Mouse (Mus musculus) limb, embryonic 12.5 days (tissue): ENCODE results near the gene Vtn. TPM values are rescaled to one million over a fixed set of nuclear protein-coding genes. Genes with fewer than 3 reads are reported as not detected.

ENCODE experiments used
- ATAC-seq: fragments of 200-750 bp; cut with Nextera tagmentation; 2 replicates; pipeline ENCODE4 v1.8.0; 2017; ENCODE audit warnings: low read depth, moderate TSS enrichment; ENCODE audit not compliant: insufficient number of reproducible peaks, insufficient read depth, low FRiP score, low TSS enrichment
- H3K27ac ChIP-seq: fragments of 300-500 bp; sonication (generic); 2 replicates; pipeline ENCODE4 v1.5.1; 2016; ENCODE audit warnings: mild to moderate bottlenecking, moderate library complexity
- H3K27me3 ChIP-seq: fragments of 300-500 bp; sonication (generic); 2 replicates; pipeline ENCODE4 v1.6.1; 2016; ENCODE audit warnings: mild to moderate bottlenecking, moderate library complexity
- H3K36me3 ChIP-seq: fragments of 300-500 bp; sonication (generic); 2 replicates; pipeline ENCODE4 v1.6.1; 2016; ENCODE audit warnings: mild to moderate bottlenecking, moderate library complexity
- H3K4me1 ChIP-seq: fragments of 300-500 bp; sonication (generic); replicated peaks from 2 replicates; pipeline ENCODE4 v1.6.1; 2016
- H3K4me2 ChIP-seq: fragments of 300-500 bp; sonication (generic); 2 replicates; pipeline ENCODE4 v1.6.1; 2016; ENCODE audit warnings: mild to moderate bottlenecking, moderate library complexity
- H3K4me3 ChIP-seq: fragments of 300-500 bp; sonication (generic); replicated peaks from 2 replicates; pipeline ENCODE4 v1.5.1; 2016; ENCODE audit warnings: mild to moderate bottlenecking
- H3K9ac ChIP-seq: fragments of 300-500 bp; sonication (generic); replicated peaks from 2 replicates; pipeline ENCODE4 v1.6.1; 2016; ENCODE audit warnings: mild to moderate bottlenecking, moderate library complexity
- H3K9me3 ChIP-seq: fragments of 300-500 bp; sonication (generic); 2 replicates; pipeline ENCODE4 v1.6.1; 2016; ENCODE audit warnings: mild to moderate bottlenecking, moderate library complexity
- WGBS: fragments of 180-500 bp; shearing (Covaris S2); methylation state at CpG from one replicate; pipeline ENCODE4 v1.1.7; 2016; 5-methylcytosine and 5-hydroxymethylcytosine counted together
- polyA plus RNA-seq: library from polyadenylated mRNA; unstranded; fragments of >200 nt; fragmentation: Nextera tagmentation; extraction: Ambion mirVana; gene quantifications from 2 replicates; pipeline ENCODE4 v1.2.1, GENCODE M21; 2016

The Vtn gene
- polyA plus RNA-seq, 1 experiment from 2014 or later, result 0.26 TPM

- Histone ChIP-seq H3K27me3 (peaks cover 72% of the 10 kb centered on the region), H3K9me3 (no peaks in the 10 kb centered on the region), H3K36me3 (no peaks in the 10 kb centered on the region), H3K4me3 (peak within 1 kb of the TSS; percentile 57), H3K4me2 (peak within 1 kb of the TSS; percentile 99), H3K4me1 (peaks cover 13% of the 10 kb centered on the region), H3K9ac (peak within 1 kb of the TSS; percentile 57), H3K27ac (peak within 1 kb of the TSS; percentile 5; the same call in 1 of the 2 replicates)
- ATAC-seq, result peak; percentile 93
- 3% methylated on average over 36 of the region's 36 CpGs for WGBS
These were observed 1.1 kb upstream of the Vtn start, which contains the start of gene Sarm1 for GRCm38 (mm10) chr11:78497544-78498522. Gene Sarm1 (minus strand): TSS chr11:78497754.

- Histone ChIP-seq H3K4me3 (no peak overlapping the region), H3K27me3 (peaks cover 62% of the 10 kb centered on the region), H3K9ac (no peak overlapping the region), H3K4me1 (peaks cover 13% of the 10 kb centered on the region), H3K4me2 (no peak overlapping the region), H3K27ac (no peak overlapping the region), H3K36me3 (no peaks in the 10 kb centered on the region), H3K9me3 (no peaks in the 10 kb centered on the region)
- 51% methylated on average over 16 of the region's 16 CpGs for WGBS
- no peak for ATAC-seq
These were observed 652 bp downstream of the Vtn start for GRCm38 (mm10) chr11:78499543-78499942.

GRCm38 (mm10) chr11:78500623-78501202, 1.8 kb downstream of the Vtn start:
- Histone ChIP-seq H3K4me1 (peaks cover 13% of the 10 kb centered on the region), H3K4me2 (no peak overlapping the region), H3K27me3 (peaks cover 52% of the 10 kb centered on the region), H3K36me3 (0 out of 2 replicates have a peak, but pooled peaks cover 3% of the 10 kb centered on the region), H3K9me3 (no peaks in the 10 kb centered on the region), H3K27ac (no peak overlapping the region), H3K4me3 (no peak overlapping the region), H3K9ac (no peak overlapping the region)
- WGBS, result 80% methylated on average over 9 of the region's 9 CpGs
- no peak for ATAC-seq

GRCm38 (mm10) chr11:78501529-78501928, 2.6 kb downstream of the Vtn start:
- Histone ChIP-seq H3K4me3 (no peak overlapping the region), H3K9me3 (no peaks in the 10 kb centered on the region), H3K9ac (no peak overlapping the region), H3K4me1 (peaks cover 12% of the 10 kb centered on the region), H3K27me3 (peaks cover 44% of the 10 kb centered on the region), H3K27ac (no peak overlapping the region), H3K36me3 (peaks cover 10% of the 10 kb centered on the region), H3K4me2 (no peak overlapping the region)
- no peak for ATAC-seq
- 77% methylated on average over 20 of the region's 20 CpGs for WGBS

GRCm38 (mm10) chr11:78502909-78503650, 4.2 kb downstream of the Vtn start, which contains the start of gene Sebox:
Gene Sebox (plus strand): TSS chr11:78503447.
- Histone ChIP-seq H3K9ac (no peak within 1 kb of the TSS), H3K27ac (no peak within 1 kb of the TSS), H3K4me1 (peaks cover 3% of the 10 kb centered on the region; the same call in 1 of the 2 replicates), H3K36me3 (peaks cover 25% of the 10 kb centered on the region), H3K9me3 (no peaks in the 10 kb centered on the region), H3K27me3 (peaks cover 36% of the 10 kb centered on the region), H3K4me3 (no peak within 1 kb of the TSS), H3K4me2 (no peak within 1 kb of the TSS)
- no peak for ATAC-seq
- WGBS, result 74% methylated on average over 7 of the region's 7 CpGs

- H3K4me1 ChIP-seq, result no peaks in the 10 kb centered on the region
- 86% methylated on average over 3 of the region's 3 CpGs for WGBS
- no peak for ATAC-seq
- no peak overlapping the region for H3K4me3 ChIP-seq
- no peaks in the 10 kb centered on the region for H3K9me3 ChIP-seq
- H3K4me2 ChIP-seq, result no peak overlapping the region
- H3K36me3 ChIP-seq, result peaks cover 42% of the 10 kb centered on the region
- H3K9ac ChIP-seq, result no peak overlapping the region
- no peak overlapping the region for H3K27ac ChIP-seq
- peaks cover 17% of the 10 kb centered on the region for H3K27me3 ChIP-seq
These were observed 6.5 kb downstream of the Vtn start for GRCm38 (mm10) chr11:78505430-78505829.

- Histone ChIP-seq H3K36me3 (peaks cover 47% of the 10 kb centered on the region), H3K9me3 (no peaks in the 10 kb centered on the region), H3K27ac (no peak overlapping the region), H3K4me3 (no peak overlapping the region), H3K9ac (no peak overlapping the region), H3K4me2 (no peak overlapping the region), H3K4me1 (peaks cover 16% of the 10 kb centered on the region), H3K27me3 (no peaks in the 10 kb centered on the region)
- 85% methylated on average over 5 of the region's 5 CpGs for WGBS
- ATAC-seq, result no peak
These were observed 10.3 kb downstream of the Vtn start for GRCm38 (mm10) chr11:78509148-78509547.

- ATAC-seq, result peak; percentile 95
- H3K4me1 ChIP-seq, result peaks cover 16% of the 10 kb centered on the region
- H3K27ac ChIP-seq, result peak within 1 kb of the TSS; percentile 84
- peak within 1 kb of the TSS; percentile 69 for H3K4me3 ChIP-seq
- under 1% methylated on average over 67 of the region's 67 CpGs for WGBS
- H3K27me3 ChIP-seq, result no peaks in the 10 kb centered on the region
- H3K4me2 ChIP-seq, result peak within 1 kb of the TSS; percentile 86
- no peaks in the 10 kb centered on the region for H3K9me3 ChIP-seq
- peaks cover 56% of the 10 kb centered on the region for H3K36me3 ChIP-seq
- H3K9ac ChIP-seq, result peak within 1 kb of the TSS; percentile 94
These were observed 13.4 kb downstream of the Vtn start, which contains the start of the genes Tmem199 and Poldip2 for GRCm38 (mm10) chr11:78512025-78512957. Gene Tmem199 (minus strand): TSS chr11:78512172. Gene Poldip2 (plus strand): TSS chr11:78512193.

- ATAC-seq, result no peak
- Histone ChIP-seq H3K4me1 (peaks cover 16% of the 10 kb centered on the region), H3K36me3 (peaks cover 56% of the 10 kb centered on the region), H3K9ac (peak overlapping the region; percentile 94; the same call in 1 of the 2 replicates), H3K27me3 (no peaks in the 10 kb centered on the region), H3K4me3 (peak overlapping the region; percentile 69), H3K4me2 (peak overlapping the region; percentile 86), H3K9me3 (no peaks in the 10 kb centered on the region), H3K27ac (no peak overlapping the region)
- 84% methylated on average over 3 of the region's 3 CpGs for WGBS
These were observed 14.4 kb downstream of the Vtn start for GRCm38 (mm10) chr11:78513106-78513790.
